ENCODE assay signal across 1 mouse cellular context in the genomic region with DNA sequence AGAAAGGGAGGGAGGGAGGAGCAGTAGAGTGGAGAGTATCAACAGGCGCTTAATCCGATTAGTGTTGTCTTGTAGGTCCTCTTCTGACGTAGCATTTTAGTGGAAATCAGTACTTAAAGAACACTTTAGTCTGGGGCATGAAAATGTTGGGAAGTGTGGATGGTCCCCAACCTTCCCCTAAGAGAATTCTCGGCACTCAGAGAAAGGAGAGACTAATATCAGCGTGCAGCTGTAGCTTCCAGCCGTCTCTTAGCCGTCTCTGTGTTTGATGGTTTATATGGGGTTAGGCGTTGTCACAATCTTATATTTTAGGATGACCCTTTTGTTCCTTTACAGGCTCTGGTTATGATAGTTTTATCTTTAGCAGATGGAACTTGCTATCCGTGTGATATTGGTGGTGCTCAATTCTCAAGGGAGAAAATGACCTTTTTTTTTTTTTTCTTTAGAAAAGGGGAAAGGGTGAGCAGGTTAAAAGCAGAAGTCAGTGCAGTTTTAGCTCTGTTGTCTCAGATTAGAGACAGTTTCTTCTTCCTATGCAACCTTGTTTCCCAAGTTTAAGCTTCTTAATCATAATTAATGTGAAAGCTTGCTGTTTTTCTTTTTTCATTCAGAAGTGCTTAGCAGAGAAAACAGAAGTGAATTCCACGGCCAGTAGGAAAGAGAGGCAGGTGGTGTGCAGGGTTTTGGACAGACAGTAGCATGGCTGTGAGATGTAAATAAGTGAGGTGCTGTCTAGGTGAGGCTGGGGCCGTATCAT.
TF ChIP-seq lines count a peak whose summit lies in the region.

No protein-coding gene starts in this region.

TF ChIP-seq in MEL, 35 proteins besides CTCF, POLR2A, EP300 and RAD21 (continued from another document):
- no peak for TF ChIP-seq POLR2AphosphoS5 (IDR thresholded peaks at IDR 0.05; ENCODE audit: borderline replicate concordance, low read depth, low read length)
- TF ChIP-seq E2F4 (IDR thresholded peaks at IDR 0.05; ENCODE audit: borderline replicate concordance, low read depth, low read length), result no peak
- TF ChIP-seq POLR2AphosphoS2 (IDR thresholded peaks at IDR 0.05; ENCODE audit: low read length), result peak; percentile 37; the same call in 1 of the 2 replicates
- peak; percentile 71 for TF ChIP-seq SIN3A (IDR thresholded peaks at IDR 0.05; ENCODE audit: low read length)
- TF ChIP-seq NELFE (IDR thresholded peaks at IDR 0.05; ENCODE audit: low read depth, low read length), result peak; percentile 31
- TF ChIP-seq CHD2 (IDR thresholded peaks at IDR 0.05; ENCODE audit: low read length), result no peak
- TF ChIP-seq MYC (IDR thresholded peaks at IDR 0.05; ENCODE audit: low read depth, low read length), result peak; percentile 74
- peak; percentile 54; the same call in 1 of the 2 replicates for TF ChIP-seq MAX (IDR thresholded peaks at IDR 0.05; ENCODE audit: low read length)
- peak; percentile 54; the same call in 1 of the 2 replicates for TF ChIP-seq HCFC1 (IDR thresholded peaks at IDR 0.05; ENCODE audit: low read depth, low read length)
- TF ChIP-seq KAT2A (conservative IDR thresholded peaks at IDR 0.05; ENCODE audit: low read depth, low read length), result 0 out of 2 replicates have a peak, but pooled peaks have one; percentile 3
- peak; percentile 90 for TF ChIP-seq GATA1 (IDR thresholded peaks at IDR 0.05; ENCODE audit: low read depth, low read length)
- peak; percentile 4; the same call in 1 of the 2 replicates for TF ChIP-seq MAZ (IDR thresholded peaks at IDR 0.05; ENCODE audit: low read depth, low read length)
- no peak for TF ChIP-seq NRF1 (IDR thresholded peaks at IDR 0.05; ENCODE audit: insufficient read depth, low read depth, low read length, poor library complexity, severe bottlenecking)
- no peak for TF ChIP-seq ZKSCAN1 (IDR thresholded peaks at IDR 0.05; ENCODE audit: low read depth, low read length)
- no peak for TF ChIP-seq GABPA (IDR thresholded peaks at IDR 0.05; ENCODE audit: low read depth, low read length)
- no peak for TF ChIP-seq MAFK (IDR thresholded peaks at IDR 0.05; ENCODE audit: borderline replicate concordance, low read depth, low read length)
- no peak for TF ChIP-seq MYB (IDR thresholded peaks at IDR 0.05; ENCODE audit: low read depth, low read length)
- peak; percentile 58; the same call in 1 of the 2 replicates for TF ChIP-seq TBP (IDR thresholded peaks at IDR 0.05; ENCODE audit: low read depth, low read length)
- TF ChIP-seq ZNF384 (IDR thresholded peaks at IDR 0.05; ENCODE audit: low read depth, low read length), result peak; percentile 98
- 0 out of 2 replicates have a peak, but pooled peaks have one; percentile 12 for TF ChIP-seq ZMIZ1 (IDR thresholded peaks at IDR 0.05; ENCODE audit: low read depth, low read length)
- TF ChIP-seq SMC3 (IDR thresholded peaks at IDR 0.05; ENCODE audit: low read depth, low read length), result no peak
- TF ChIP-seq TAL1 (IDR thresholded peaks at IDR 0.05; ENCODE audit: low read length), result peak; percentile 82
- TF ChIP-seq ELF1 (IDR thresholded peaks at IDR 0.05; ENCODE audit: low read depth, low read length), result no peak
- TF ChIP-seq MEF2A (IDR thresholded peaks at IDR 0.05; ENCODE audit: extremely low read depth, insufficient replicate concordance, low read depth, low read length, poor library complexity, severe bottlenecking), result no peak
- peak; percentile 56 for TF ChIP-seq MXI1 (IDR thresholded peaks at IDR 0.05; ENCODE audit: low read depth, low read length)
- peak; percentile 49; the same call in 1 of the 2 replicates for TF ChIP-seq BHLHE40 (IDR thresholded peaks at IDR 0.05; ENCODE audit: borderline replicate concordance, low read depth, low read length)
- TF ChIP-seq RCOR1 (IDR thresholded peaks at IDR 0.05; ENCODE audit: low read depth, low read length), result peak; percentile 76
- peak; percentile 83 for TF ChIP-seq TCF12 (IDR thresholded peaks at IDR 0.05; ENCODE audit: low read depth, low read length)
- no peak for TF ChIP-seq USF1 (IDR thresholded peaks at IDR 0.05; ENCODE audit: low read depth, low read length)
- peak; percentile 67; the same call in 1 of the 2 replicates for TF ChIP-seq ETS1 (IDR thresholded peaks at IDR 0.05; ENCODE audit: low read depth, low read length)
- peak; percentile 97; the same call in 1 of the 2 replicates for TF ChIP-seq CHD1 (IDR thresholded peaks at IDR 0.05; ENCODE audit: low read depth, low read length)
- TF ChIP-seq USF2 (IDR thresholded peaks at IDR 0.05; ENCODE audit: borderline replicate concordance in 1 of 2, insufficient read depth in 1 of 2, low read depth in 1 of 2, low read length in 2 of 2), result no peak
